Mouse (Mus musculus) lung, postnatal 4 days (tissue): ENCODE results near the gene Rbpjl.
A peak's percentile ranks its signal among the peaks of the same experiment; 100 is the strongest.

Source experiments
- DNase-seq, 2 experiments: peaks; one replicate each; pipeline ENCODE4 v3.0.0; 2021

Gene Rbpjl

GRCm38 (mm10) chr2:164393126-164393525, 9.8 kb upstream of the Rbpjl start:
- no peak for DNase-seq

- DNase-seq = no peak
Observed at GRCm38 (mm10) chr2:164396076-164396475, 6.9 kb upstream of the Rbpjl start.

DNA sequence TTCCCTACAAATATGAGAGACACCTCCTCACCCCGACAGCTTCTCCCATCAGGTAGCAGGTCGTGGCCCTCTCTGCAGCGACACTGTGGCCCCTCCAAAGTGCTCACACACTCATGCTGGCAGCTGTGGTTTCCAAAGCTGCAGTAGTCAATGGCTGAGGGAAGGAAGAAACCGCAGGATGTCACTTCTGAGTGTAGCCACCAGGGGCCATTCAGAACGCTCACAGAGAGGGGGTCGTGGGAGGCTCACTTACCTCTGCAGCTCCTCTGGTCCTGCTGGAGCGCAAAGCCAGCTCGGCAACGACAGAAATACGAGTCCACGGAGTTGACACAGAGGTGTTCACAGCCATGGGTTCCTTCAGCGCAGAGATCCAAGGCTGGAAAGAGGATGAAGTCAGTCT, 6.0 kb upstream of the Rbpjl start:
- DNase-seq = no peak

GRCm38 (mm10) chr2:164403396-164404081, 598 bp downstream of the Rbpjl start:
- peak; percentile 57 to 83 for DNase-seq

DNA sequence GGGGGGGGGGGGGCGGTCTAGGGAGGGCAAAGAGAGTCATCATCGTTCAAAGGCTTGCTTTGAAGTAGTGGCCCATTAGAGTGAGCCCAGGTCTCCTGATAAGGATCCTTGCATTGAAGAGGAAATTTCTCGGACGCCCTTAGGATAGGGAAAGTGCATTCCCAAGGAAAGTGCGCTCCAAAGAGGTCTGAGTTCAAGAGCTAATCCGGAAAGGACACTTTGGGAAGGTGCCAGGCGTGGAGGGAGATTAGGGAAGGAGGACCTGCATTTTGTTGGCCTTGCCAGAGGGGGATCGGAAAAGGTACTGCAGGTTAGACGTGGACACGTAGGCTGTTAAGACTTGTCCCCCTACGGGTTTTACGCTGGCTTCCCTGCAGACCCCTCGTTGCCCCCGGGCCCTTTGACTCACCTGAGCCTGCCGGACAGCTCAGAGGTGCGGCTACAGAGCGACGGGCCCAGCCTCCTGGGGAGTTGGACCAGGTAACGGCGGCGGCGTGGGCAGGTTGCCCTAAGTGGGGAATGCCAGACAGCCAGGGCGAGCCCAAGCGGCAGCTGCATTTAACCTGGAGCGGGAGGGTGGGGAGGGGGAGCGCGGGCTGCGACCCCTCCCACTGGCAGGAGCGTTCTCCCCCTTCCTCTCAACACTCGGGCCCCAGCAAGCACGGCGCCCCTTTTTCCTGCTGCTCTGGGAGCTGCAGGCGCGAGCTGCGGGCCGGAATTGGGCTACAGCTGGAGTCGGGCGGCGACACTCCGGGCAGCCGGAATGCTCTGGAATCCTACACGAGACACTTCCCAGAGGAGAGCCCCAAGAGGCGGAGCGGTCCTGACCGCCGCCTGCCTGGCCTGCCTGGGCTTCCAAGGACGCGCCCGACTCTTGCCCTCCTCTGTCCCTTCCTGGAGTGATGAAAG, 1.4 kb downstream of the Rbpjl start:
- DNase-seq = peak; percentile 85 to 88

GRCm38 (mm10) chr2:164405060-164405459, 2.1 kb downstream of the Rbpjl start, which contains the start of gene Matn4:
Gene Matn4 (minus strand): TSS chr2:164405160.
- DNase-seq = no peak

DNA sequence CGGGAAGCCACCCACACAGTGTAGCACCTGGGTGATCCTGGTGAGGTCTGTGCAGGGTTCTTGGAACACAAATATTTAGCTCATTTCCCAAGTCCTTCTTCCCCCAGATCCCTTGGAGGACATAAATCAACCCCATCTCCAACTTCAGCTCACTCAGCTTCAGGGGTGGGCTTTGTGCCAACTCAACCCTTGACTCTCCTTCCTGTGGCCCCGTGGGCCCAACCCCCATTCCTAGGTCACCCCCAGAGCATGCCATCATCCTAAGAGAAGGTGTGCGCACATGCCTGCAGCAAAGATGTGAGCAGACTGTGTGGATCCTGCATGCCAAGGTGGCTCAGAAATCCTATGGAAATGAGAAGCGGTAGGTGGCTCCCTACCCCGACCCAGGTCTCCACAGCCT, 2.6 kb downstream of the Rbpjl start:
- DNase-seq = peak; percentile 55 to 67

DNA sequence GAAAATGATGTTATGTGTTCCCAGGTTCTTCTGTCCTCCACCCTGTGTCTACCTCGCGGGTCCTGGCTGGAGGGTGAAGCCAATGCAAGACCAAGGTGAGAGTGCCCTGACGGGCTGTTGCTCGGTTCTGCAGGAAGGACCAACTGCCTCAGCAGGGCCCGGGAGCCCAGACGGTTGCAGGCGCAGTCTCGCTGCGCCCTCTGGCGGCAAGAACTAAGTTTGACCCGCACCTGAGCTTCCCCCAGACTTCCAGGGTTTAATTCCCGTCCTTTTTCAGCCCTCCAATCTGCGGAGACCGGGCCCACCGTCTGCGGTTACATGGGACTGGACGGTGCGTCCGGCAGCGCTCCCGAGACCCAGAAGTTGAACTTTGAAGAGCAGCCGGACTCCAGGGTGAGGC, 4.8 kb downstream of the Rbpjl start:
- peak; percentile 81 to 82 for DNase-seq

GRCm38 (mm10) chr2:164414167-164414566, 11.2 kb downstream of the Rbpjl start:
- peak in 1 of 2 experiments; percentile 52 for DNase-seq

GRCm38 (mm10) chr2:164414581-164414980, 11.6 kb downstream of the Rbpjl start:
- no peak for DNase-seq

GRCm38 (mm10) chr2:164417198-164417597, 14.3 kb downstream of the Rbpjl start:
- DNase-seq = peak in 1 of 2 experiments; percentile 47

DNA sequence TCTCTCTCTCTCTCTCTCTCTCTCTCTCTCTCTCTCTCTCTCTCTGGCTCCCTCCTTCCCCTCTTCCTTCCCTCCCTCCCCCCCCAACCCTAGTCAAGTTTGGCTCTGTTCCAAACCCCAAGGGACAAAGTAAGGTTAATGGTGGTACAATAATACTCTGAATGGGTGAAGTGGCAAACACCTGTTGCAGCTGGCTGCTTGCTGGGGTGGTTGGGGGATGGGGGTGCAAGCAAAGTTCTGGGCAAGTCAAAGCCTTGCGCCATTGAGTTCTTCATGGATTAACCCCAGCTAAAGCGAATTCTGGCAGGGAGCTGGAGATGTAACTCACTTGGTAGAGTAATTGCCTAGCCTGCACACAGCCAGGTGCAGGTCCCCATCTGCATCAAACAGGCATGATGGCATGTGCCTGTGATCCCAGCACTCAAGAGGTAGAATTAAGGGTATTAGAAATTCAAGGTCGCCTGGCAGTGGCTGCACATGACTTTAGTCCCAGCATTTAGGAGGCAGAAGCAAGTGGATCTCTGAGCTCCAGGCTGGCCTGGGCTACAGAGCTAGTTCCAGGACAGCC, 15.5 kb downstream of the Rbpjl start:
- no peak for DNase-seq

GRCm38 (mm10) chr2:164419489-164419888, 16.5 kb downstream of the Rbpjl start:
- DNase-seq = no peak

DNA sequence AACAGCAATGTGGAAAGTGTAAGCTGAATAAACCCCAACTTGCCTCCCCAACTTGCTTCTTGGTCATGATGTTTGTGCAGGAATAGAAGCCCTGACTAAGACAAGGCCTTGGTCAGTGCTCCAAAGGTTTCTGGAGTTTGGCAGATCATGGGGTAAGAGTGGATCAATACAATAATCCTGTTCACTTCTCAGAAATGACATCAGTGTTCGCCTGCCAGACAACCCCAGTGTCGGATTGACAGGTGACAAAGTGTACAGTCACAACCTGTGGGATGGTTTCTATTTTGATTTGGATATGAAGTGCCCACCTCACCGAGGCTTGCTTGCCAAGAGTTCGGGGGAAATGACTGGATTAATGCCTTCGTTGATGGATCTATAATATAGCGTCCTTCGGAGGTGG, 18.4 kb downstream of the Rbpjl start:
- no peak for DNase-seq

DNA sequence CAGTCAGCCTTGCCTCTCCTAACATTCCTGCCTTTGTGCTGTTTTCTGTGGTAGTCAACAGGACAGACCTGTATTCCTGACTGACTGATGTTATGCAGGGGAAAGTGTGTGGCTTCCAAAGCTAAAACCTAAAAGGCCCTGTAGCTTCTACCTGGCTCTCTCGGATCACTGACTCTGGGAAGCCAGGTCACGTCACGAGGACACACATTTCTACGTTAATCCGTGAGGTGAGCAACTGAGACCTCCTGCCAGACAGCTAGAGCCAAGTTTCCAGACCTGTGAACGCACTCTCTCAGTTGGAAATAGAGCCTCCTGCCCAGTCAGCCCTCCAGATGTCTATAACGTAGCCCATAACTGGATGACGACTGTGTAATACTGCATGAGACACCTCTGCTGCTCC, 19.0 kb downstream of the Rbpjl start:
- no peak for DNase-seq

DNA sequence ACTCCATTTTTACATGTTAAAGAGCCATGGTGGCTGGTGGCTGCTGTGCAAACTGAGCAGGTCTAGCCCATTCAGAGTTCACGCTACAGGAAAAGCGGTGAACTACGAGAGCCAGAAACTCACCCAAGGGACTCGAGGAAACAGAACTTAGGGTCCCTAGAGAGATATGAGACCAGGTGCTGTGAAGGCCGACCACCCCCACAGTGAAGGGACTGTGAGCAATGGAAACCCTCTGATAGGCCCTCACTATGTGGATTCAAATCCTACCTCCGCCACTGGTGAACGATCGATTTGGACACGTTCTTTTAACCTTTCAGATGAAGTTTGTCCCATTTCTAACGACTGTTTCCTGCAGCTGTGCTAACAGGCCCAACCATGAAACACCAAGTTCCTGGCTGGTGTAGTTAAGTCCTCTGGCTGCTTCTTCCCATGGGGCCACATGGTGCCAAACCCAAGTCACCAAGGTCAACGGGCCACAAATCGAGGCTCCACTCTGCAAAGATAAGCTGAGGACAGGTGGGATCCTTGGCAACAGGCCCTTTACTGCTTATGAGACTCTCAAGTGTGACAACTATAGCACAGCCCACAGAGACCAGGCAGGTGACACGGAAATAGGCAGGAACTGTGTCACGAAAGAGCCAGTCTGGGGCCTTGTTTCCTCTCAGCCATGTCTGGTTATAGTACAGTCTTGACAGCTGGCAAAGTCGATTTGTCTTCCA, 19.9 kb downstream of the Rbpjl start:
- DNase-seq = no peak

DNA sequence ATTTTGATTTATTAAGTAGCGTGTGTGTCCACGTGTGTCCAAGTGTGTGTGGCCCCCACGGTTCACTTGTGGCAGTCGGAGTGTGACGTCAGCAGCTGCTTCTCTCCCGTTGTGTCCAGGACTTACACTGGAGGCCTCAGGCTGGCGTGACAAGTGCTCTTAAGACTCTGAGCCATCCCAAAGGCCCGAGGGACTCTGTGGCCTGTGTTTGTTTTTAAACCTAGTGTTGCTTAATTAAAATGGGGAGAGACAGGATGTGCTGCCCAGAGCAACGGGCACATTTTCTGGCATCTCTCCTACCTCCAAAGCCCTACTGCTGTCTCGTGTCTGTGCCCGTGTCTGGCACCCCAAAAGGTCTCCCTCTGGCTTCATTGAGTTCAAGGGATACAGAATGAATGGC, 20.5 kb downstream of the Rbpjl start:
- DNase-seq = no peak

DNA sequence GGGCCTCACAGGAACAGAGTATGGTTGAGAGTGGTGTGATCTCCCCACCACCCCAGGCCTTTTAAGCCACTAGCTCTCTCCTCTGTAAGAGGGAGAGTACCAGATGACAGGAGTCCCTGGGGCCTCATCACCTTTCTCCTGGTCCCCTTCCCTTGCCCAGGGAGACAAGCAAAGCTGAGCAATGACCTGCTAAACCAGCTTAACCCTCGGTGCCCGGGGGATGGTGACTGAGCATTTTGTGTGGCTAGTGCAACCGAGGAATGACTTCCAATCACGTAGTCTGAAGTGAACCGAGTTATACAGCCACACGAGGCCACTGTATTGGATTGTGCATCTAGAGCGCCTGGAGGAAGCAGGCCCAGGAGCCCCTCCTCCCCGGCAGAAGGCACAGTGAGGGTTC, 21.5 kb downstream of the Rbpjl start:
- DNase-seq = no peak

GRCm38 (mm10) chr2:164425401-164425800, 22.5 kb downstream of the Rbpjl start:
- no peak for DNase-seq

GRCm38 (mm10) chr2:164426121-164426520, 23.2 kb downstream of the Rbpjl start:
- DNase-seq = no peak

DNA sequence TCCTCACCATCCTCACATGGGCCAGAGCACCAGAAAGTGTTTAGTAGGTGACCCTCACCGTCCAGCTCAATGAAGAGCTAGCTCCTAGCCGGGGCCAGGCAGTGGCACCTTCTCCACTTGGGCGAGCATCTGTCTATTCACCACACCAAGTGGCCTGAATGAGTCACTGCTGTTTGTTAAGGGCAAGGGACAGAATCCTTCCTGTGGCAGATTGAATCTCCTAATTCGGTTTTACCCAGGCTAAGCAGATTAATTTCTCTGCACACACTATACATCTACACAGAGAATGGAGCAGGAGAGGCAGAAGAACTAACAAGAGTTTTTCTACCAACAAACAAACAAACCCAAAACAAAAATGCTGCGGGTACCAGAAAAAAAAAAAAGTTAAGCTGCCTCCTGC, 24.0 kb downstream of the Rbpjl start:
- no peak for DNase-seq

- no peak for DNase-seq
Observed at GRCm38 (mm10) chr2:164428451-164428850, 25.5 kb downstream of the Rbpjl start.
